Mouse (Mus musculus): ENCODE measurements around the gene Ank.

- no peak for TF ChIP-seq CTCF (conservative IDR thresholded peaks at IDR 0.05; ENCODE audit: low read length)
- no peak for TF ChIP-seq POU5F1 (IDR thresholded peaks at IDR 0.05; ENCODE audit: borderline replicate concordance, low read length)
Measured at GRCm38 (mm10) chr15:27580771-27581170, 114.3 kb downstream of the Ank start.

Data from E14TG2a.4 (cell line).